Mouse (Mus musculus) heart, adult 2 months (tissue): ENCODE measurements at regions not wholly inside any gene's neighbourhood (a gene's known extent, or its start where the extent isn't known, plus 50 kb on each side); places are given as distances from the start of the nearest gene placed in this dataset.

Experiments used
- CTCF ChIP-seq: fragments of 200-600 bp; IDR thresholded peaks from 2 replicates; pipeline ENCODE4 v1.8.1; 2022; ENCODE audit warnings: antibody characterized with exemption, mild to moderate bottlenecking, moderate library complexity
- EP300 ChIP-seq: fragments of 200-500 bp; IDR thresholded peaks from 2 replicates; pipeline ENCODE4 v1.6.1; 2011; ENCODE audit warnings: low read depth, low read length, control low read depth; ENCODE audit not compliant: insufficient read depth

DNA sequence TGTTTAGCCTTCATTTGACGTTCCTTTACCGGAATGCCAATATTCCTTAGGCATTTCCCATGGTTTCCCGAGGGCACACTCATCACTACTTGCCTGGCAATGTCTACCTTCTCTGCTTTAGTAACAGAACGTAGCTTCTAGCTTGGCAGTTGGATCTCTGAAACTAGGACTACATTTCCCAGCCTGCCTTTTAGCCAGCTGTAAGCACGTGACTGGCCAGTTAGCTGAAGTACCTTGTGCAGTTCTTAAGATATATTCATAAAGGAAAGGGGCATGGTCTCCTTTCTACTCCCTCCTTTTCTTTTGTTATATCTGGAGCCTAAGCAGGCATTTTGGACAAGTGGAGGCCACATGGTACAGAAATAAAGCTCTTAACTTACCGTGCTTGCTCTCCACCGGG lies 214.8 kb upstream of the Krr1 start:
- TF ChIP-seq CTCF (no peak), EP300 (no peak)
